ENCODE assay signal across 29 mouse cellular contexts in the genomic region with DNA sequence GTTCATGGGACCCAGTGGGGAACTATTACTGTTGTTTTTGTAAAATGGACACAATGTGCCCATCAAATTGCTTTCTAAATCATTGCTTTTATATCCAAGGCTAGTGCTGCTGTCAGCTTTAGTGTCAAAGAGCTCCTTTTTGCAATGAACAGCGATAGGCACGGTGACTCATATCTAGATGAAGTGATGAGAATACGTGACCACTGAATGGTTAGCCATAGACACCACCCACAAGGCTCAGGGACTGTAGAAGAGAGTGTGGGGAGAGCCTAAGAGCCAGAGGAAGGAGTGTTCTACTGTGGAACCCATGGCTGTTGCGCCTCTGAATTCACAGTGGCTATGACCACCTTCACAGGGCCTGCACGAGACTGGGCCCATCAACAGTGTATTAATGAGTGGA. TPM values are rescaled to one million over a fixed set of nuclear protein-coding genes. Genes with fewer than 3 reads are reported as not detected.
"Had no signal": no experiment of that assay in that cellular context is flagged by ENCODE, and none has a peak within 500 bp of the region (broad histone marks: within the 10 kb centered on the region; RNA-seq: fewer than 3 reads in every experiment).

No protein-coding gene starts in this region.

- H3K4me3 ChIP-seq: kidney, embryonic 15.5 days; left cerebral cortex, adult 2 months; liver, embryonic 13.5 days; neural tube, embryonic 12.5 days; neural tube, embryonic 15.5 days; stomach, embryonic 15.5 days had no signal

- H3K27me3 ChIP-seq: kidney, embryonic 15.5 days; liver, embryonic 13.5 days; neural tube, embryonic 12.5 days; neural tube, embryonic 15.5 days; stomach, embryonic 15.5 days had no signal

- DNase-seq: kidney, adult 8-10 months; kidney, postnatal 10 days; kidney, postnatal 36 days; layer of hippocampus, postnatal 36 days; liver, embryonic 13.5 days; lung, adult 2 months; lung, postnatal 36 days; midbrain, embryonic 14.5 days; retina, postnatal 1 day; right cerebral cortex, postnatal 25 days; spleen, adult 18-20 months; thymus, adult 18-20 months; thymus, postnatal 36 days had no signal

- H3K27ac ChIP-seq: kidney, embryonic 15.5 days; left cerebral cortex, adult 2 months; liver, embryonic 13.5 days; neural tube, embryonic 12.5 days; neural tube, embryonic 15.5 days; stomach, embryonic 15.5 days had no signal

- H3K4me1 ChIP-seq: kidney, embryonic 15.5 days; liver, embryonic 13.5 days; neural tube, embryonic 12.5 days; neural tube, embryonic 15.5 days; stomach, embryonic 15.5 days had no signal

RNA-seq across cellular contexts. Expression of a gene that starts 17.7 kb away (rescaled TPM):
- total RNA-seq: layer of hippocampus, adult 8-10 months; layer of hippocampus, postnatal 10 days; layer of hippocampus, postnatal 36 days; left cerebral cortex, adult 2 months; left cerebral cortex, postnatal 10 days; left cerebral cortex, postnatal 36 days; megakaryocyte progenitor cell, adult 5-6 weeks; megakaryocyte-erythroid progenitor cell, adult 5-6 weeks had no signal
- polyA plus RNA-seq: limb, embryonic 11.5 days; limb, embryonic 14.5 days; liver, adult 2 months; liver, embryonic 13.5 days; midbrain, embryonic 11.5 days; midbrain, embryonic 14.5 days; neural tube, embryonic 15.5 days had no signal

RNA-seq across cellular contexts. Expression of a gene that starts 51.7 kb away (rescaled TPM):
- total RNA-seq: layer of hippocampus, adult 8-10 months; layer of hippocampus, postnatal 10 days; layer of hippocampus, postnatal 36 days; left cerebral cortex, adult 2 months; left cerebral cortex, postnatal 10 days; left cerebral cortex, postnatal 36 days; liver, adult 2 months; megakaryocyte progenitor cell, adult 5-6 weeks; megakaryocyte-erythroid progenitor cell, adult 5-6 weeks had no signal
- polyA plus RNA-seq: liver, adult 2 months; liver, embryonic 13.5 days; midbrain, embryonic 11.5 days; midbrain, embryonic 14.5 days; neural tube, embryonic 12.5 days; neural tube, embryonic 15.5 days; stomach, embryonic 15.5 days; urinary bladder, adult 2 months had no signal
